Mouse (Mus musculus): ENCODE measurements around the gene Fli1. TPM values are rescaled to one million over a fixed set of nuclear protein-coding genes. Genes with fewer than 3 reads are reported as not detected.

Fli1 gene
- total and polyA plus RNA-seq, 2 experiments from 2014 or later = 19.0 to 29.5 TPM

- TF ChIP-seq EP300 (IDR thresholded peaks at IDR 0.05; ENCODE audit: low read depth) = no peak
- no peak for TF ChIP-seq CTCF (IDR thresholded peaks at IDR 0.05; ENCODE audit: low read depth)
- 89% methylated on average over 5 of the region's 5 CpGs for WGBS
- no peaks in the 10 kb centered on the region for H3K9me3 ChIP-seq (replicated peaks; ENCODE audit: control insufficient read depth, low read length)
- no peak for ATAC-seq (ENCODE audit: insufficient read depth, low read depth)
- H3K9ac ChIP-seq (replicated peaks; ENCODE audit: low read depth, low read length) = no peak overlapping the region
- no peak for DNase-seq (ENCODE audit: low spot score)
- peaks cover 14% of the 10 kb centered on the region; the same call in 1 of the 2 replicates for H3K27me3 ChIP-seq (ENCODE audit: control insufficient read depth, insufficient read depth, low read length)
- H3K4me3 ChIP-seq (ENCODE audit: low read depth, low read length) = no peak overlapping the region
- H3K27ac ChIP-seq (ENCODE audit: low read depth) = no peak overlapping the region
- no peak overlapping the region for H3K4me2 ChIP-seq (ENCODE audit: low read depth, low read length)
- peaks cover 7% of the 10 kb centered on the region; the same call in 1 of the 2 replicates for H3K4me1 ChIP-seq (ENCODE audit: control insufficient read depth, insufficient read depth)
- H3K36me3 ChIP-seq (replicated peaks; ENCODE audit: control insufficient read depth, insufficient read depth, low read length) = no peaks in the 10 kb centered on the region
Measured at GRCm38 (mm10) chr9:32410671-32411070, 132.0 kb downstream of the Fli1 start.

GRCm38 (mm10) chr9:32409060-32409961 is 133.3 kb downstream of the Fli1 start:
- DNase-seq (ENCODE audit: low spot score) (no peak), ATAC-seq (ENCODE audit: insufficient read depth, low read depth) (peak; percentile 15)
- Histone ChIP-seq H3K4me2 (ENCODE audit: low read depth, low read length) (peak overlapping the region; percentile 99), H3K4me1 (ENCODE audit: control insufficient read depth, insufficient read depth) (peaks cover 7% of the 10 kb centered on the region; the same call in 1 of the 2 replicates), H3K9me3 (replicated peaks; ENCODE audit: control insufficient read depth, low read length) (no peaks in the 10 kb centered on the region), H3K27ac (ENCODE audit: low read depth) (no peak overlapping the region), H3K4me3 (ENCODE audit: low read depth, low read length) (peak overlapping the region; percentile 60), H3K27me3 (ENCODE audit: control insufficient read depth, insufficient read depth, low read length) (peaks cover 14% of the 10 kb centered on the region; the same call in 1 of the 2 replicates), H3K9ac (replicated peaks; ENCODE audit: low read depth, low read length) (peak overlapping the region; percentile 61), H3K36me3 (replicated peaks; ENCODE audit: control insufficient read depth, insufficient read depth, low read length) (no peaks in the 10 kb centered on the region)
- TF ChIP-seq EP300 (IDR thresholded peaks at IDR 0.05; ENCODE audit: low read depth) (no peak), CTCF (IDR thresholded peaks at IDR 0.05; ENCODE audit: low read depth) (no peak)
- 5% methylated on average over 47 of the region's 47 CpGs for WGBS

- Histone ChIP-seq H3K9ac (replicated peaks; ENCODE audit: low read depth, low read length) (no peak overlapping the region; the same call in 1 of the 2 replicates), H3K27me3 (ENCODE audit: control insufficient read depth, insufficient read depth, low read length) (peaks cover 14% of the 10 kb centered on the region; the same call in 1 of the 2 replicates), H3K27ac (ENCODE audit: low read depth) (no peak overlapping the region), H3K9me3 (replicated peaks; ENCODE audit: control insufficient read depth, low read length) (no peaks in the 10 kb centered on the region), H3K4me2 (ENCODE audit: low read depth, low read length) (peak overlapping the region; percentile 99), H3K4me3 (ENCODE audit: low read depth, low read length) (peak overlapping the region; percentile 60), H3K4me1 (ENCODE audit: control insufficient read depth, insufficient read depth) (peaks cover 7% of the 10 kb centered on the region; the same call in 1 of the 2 replicates), H3K36me3 (replicated peaks; ENCODE audit: control insufficient read depth, insufficient read depth, low read length) (no peaks in the 10 kb centered on the region)
- DNase-seq (ENCODE audit: low spot score) = no peak
- TF ChIP-seq CTCF (IDR thresholded peaks at IDR 0.05; ENCODE audit: low read depth) (no peak), EP300 (IDR thresholded peaks at IDR 0.05; ENCODE audit: low read depth) (no peak)
- no peak for ATAC-seq (ENCODE audit: insufficient read depth, low read depth)
- 20% methylated on average over 8 of the region's 8 CpGs for WGBS
Measured at GRCm38 (mm10) chr9:32408730-32409059, 134.0 kb downstream of the Fli1 start.

- WGBS = 35% methylated on average over 11 of the region's 11 CpGs
Measured at GRCm38 (mm10) chr9:32405191-32405925, 137.3 kb downstream of the Fli1 start.

GRCm38 (mm10) chr9:32400662-32401161 is 141.9 kb downstream of the Fli1 start:
- Histone ChIP-seq H3K36me3 (replicated peaks; ENCODE audit: control insufficient read depth, insufficient read depth, low read length) (no peaks in the 10 kb centered on the region), H3K9me3 (replicated peaks; ENCODE audit: control insufficient read depth, low read length) (no peaks in the 10 kb centered on the region), H3K27me3 (ENCODE audit: control insufficient read depth, insufficient read depth, low read length) (no peaks in the 10 kb centered on the region), H3K27ac (ENCODE audit: low read depth) (peak overlapping the region; percentile 74), H3K9ac (replicated peaks; ENCODE audit: low read depth, low read length) (no peak overlapping the region), H3K4me3 (ENCODE audit: low read depth, low read length) (no peak overlapping the region), H3K4me1 (ENCODE audit: control insufficient read depth, insufficient read depth) (peaks cover 17% of the 10 kb centered on the region; the same call in 1 of the 2 replicates), H3K4me2 (ENCODE audit: low read depth, low read length) (no peak overlapping the region)
- peak; percentile 72 for ATAC-seq (ENCODE audit: insufficient read depth, low read depth)
- peak; percentile 61; the same call in 1 of the 2 replicates for TF ChIP-seq EP300 (IDR thresholded peaks at IDR 0.05; ENCODE audit: low read depth)
- no peak for TF ChIP-seq CTCF (IDR thresholded peaks at IDR 0.05; ENCODE audit: low read depth)
- DNase-seq (ENCODE audit: low spot score) = peak; percentile 76
- WGBS = 13% methylated on average over 5 of the region's 5 CpGs

More at GRCm38 (mm10) chr9:32405191-32405925, 137.3 kb downstream of the Fli1 start:
- Histone ChIP-seq H3K9ac (replicated peaks; ENCODE audit: low read depth, low read length) (no peak overlapping the region), H3K4me2 (ENCODE audit: low read depth, low read length) (no peak overlapping the region), H3K36me3 (replicated peaks; ENCODE audit: control insufficient read depth, insufficient read depth, low read length) (no peaks in the 10 kb centered on the region), H3K9me3 (replicated peaks; ENCODE audit: control insufficient read depth, low read length) (no peaks in the 10 kb centered on the region), H3K27me3 (ENCODE audit: control insufficient read depth, insufficient read depth, low read length) (peaks cover 14% of the 10 kb centered on the region; the same call in 1 of the 2 replicates), H3K4me1 (ENCODE audit: control insufficient read depth, insufficient read depth) (peaks cover 18% of the 10 kb centered on the region; the same call in 1 of the 2 replicates), H3K4me3 (ENCODE audit: low read depth, low read length) (no peak overlapping the region), H3K27ac (ENCODE audit: low read depth) (no peak overlapping the region)
- TF ChIP-seq EP300 (IDR thresholded peaks at IDR 0.05; ENCODE audit: low read depth) = no peak
- TF ChIP-seq CTCF (IDR thresholded peaks at IDR 0.05; ENCODE audit: low read depth) = peak; percentile 82
- ATAC-seq (ENCODE audit: insufficient read depth, low read depth) (peak; percentile 28; the same call in 1 of the 2 replicates), DNase-seq (ENCODE audit: low spot score) (peak; percentile 81)
